16 mouse cellular contexts compared by ENCODE assay signal in genomic region chr9:113735920-113736319, GRCm38 (mm10).
"Had no signal": no experiment of that assay in that cellular context is flagged by ENCODE, and none has a peak within 500 bp of the region (broad histone marks: within the 10 kb centered on the region; RNA-seq: fewer than 3 reads in every experiment).

No protein-coding gene starts in this region.

- ATAC-seq: midbrain, embryonic 13.5 days; midbrain, embryonic 15.5 days had no signal

- H3K27ac ChIP-seq: macrophage; midbrain, embryonic 13.5 days; midbrain, embryonic 15.5 days; neural tube, embryonic 12.5 days; stomach, embryonic 15.5 days; stomach, postnatal 0 days had no signal

- H3K36me3 ChIP-seq: midbrain, embryonic 13.5 days; midbrain, embryonic 15.5 days; neural tube, embryonic 12.5 days; stomach, embryonic 15.5 days had no signal

- H3K4me2 ChIP-seq: lung, embryonic 14.5 days; midbrain, embryonic 11.5 days; midbrain, embryonic 13.5 days; midbrain, embryonic 15.5 days; neural tube, embryonic 12.5 days; stomach, embryonic 15.5 days had no signal

- H3K4me1 ChIP-seq: stomach, embryonic 15.5 days had no signal

- DNase-seq: lung, adult 18-20 months; lung, embryonic 14.5 days; lung, postnatal 10 days; lung, postnatal 36 days; right cerebral cortex, postnatal 14 days; thymus, adult 2 months; thymus, postnatal 25 days; thymus, postnatal 4 days had no signal

- H3K4me3 ChIP-seq: megakaryocyte, embryonic 14.5 days; midbrain, embryonic 13.5 days; midbrain, embryonic 15.5 days; neural tube, embryonic 12.5 days; stomach, embryonic 15.5 days had no signal

- H3K9ac ChIP-seq: lung, embryonic 14.5 days; midbrain, embryonic 13.5 days; midbrain, embryonic 15.5 days; neural tube, embryonic 12.5 days; stomach, embryonic 15.5 days had no signal

- H3K27me3 ChIP-seq: midbrain, embryonic 13.5 days; midbrain, embryonic 15.5 days; neural tube, embryonic 12.5 days; stomach, embryonic 15.5 days had no signal

- H3K9me3 ChIP-seq: megakaryocyte, embryonic 14.5 days; midbrain, embryonic 13.5 days; midbrain, embryonic 15.5 days; neural tube, embryonic 12.5 days; stomach, embryonic 15.5 days had no signal
